Mouse (Mus musculus): ENCODE measurements around the gene Camta1. TPM values are rescaled to one million over a fixed set of nuclear protein-coding genes. Genes with fewer than 3 reads are reported as not detected.
"Not testable (repeated sequence)": the region's sequence is repeated elsewhere in the genome, so short reads cannot be mapped to it uniquely, and the experiment has no call there.

Gene Camta1
- polyA plus RNA-seq, 1 experiment from 2014 or later = 81.8 TPM

- Histone ChIP-seq H3K4me2 (ENCODE audit: low read depth, low read length) (peak within 1 kb of the TSS; percentile 99), H3K4me3 (replicated peaks; ENCODE audit: low read length) (peak within 1 kb of the TSS; percentile 71), H3K36me3 (ENCODE audit: control insufficient read depth, insufficient read depth, low read length) (no peaks in the 10 kb centered on the region; the same call in 1 of the 2 replicates), H3K9ac (ENCODE audit: low read length) (peak within 1 kb of the TSS; percentile 74), H3K27ac (ENCODE audit: low read length) (peak within 1 kb of the TSS; percentile 52; the same call in 1 of the 2 replicates), H3K27me3 (ENCODE audit: control insufficient read depth, insufficient read depth, low read length) (no peaks in the 10 kb centered on the region), H3K9me3 (replicated peaks; ENCODE audit: control insufficient read depth, low read length) (no peaks in the 10 kb centered on the region), H3K4me1 (ENCODE audit: control insufficient read depth, insufficient read depth, low read length) (0 out of 2 replicates have a peak, but pooled peaks cover 11% of the 10 kb centered on the region)
- WGBS = under 1% methylated on average over 79 of the region's 79 CpGs
- peak; percentile 99 for ATAC-seq (ENCODE audit: insufficient read depth, low FRiP score)
Measured at GRCm38 (mm10) chr4:151044037-151044943, 817.4 kb downstream of the Camta1 start, which contains the start of gene Per3. TSS of gene Per3 (minus strand) at chr4:151044665.

- WGBS = 30% methylated on average over 5 of the region's 5 CpGs
- no peaks in the 10 kb centered on the region for H3K27me3 ChIP-seq (ENCODE audit: control insufficient read depth, insufficient read depth, low read length)
- H3K9ac ChIP-seq (ENCODE audit: low read length) = 0 out of 2 replicates have a peak overlapping the region, but pooled peaks have one; percentile 74
- H3K4me1 ChIP-seq (ENCODE audit: control insufficient read depth, insufficient read depth, low read length) = 0 out of 2 replicates have a peak, but pooled peaks cover 11% of the 10 kb centered on the region
- no peak overlapping the region for H3K27ac ChIP-seq (ENCODE audit: low read length)
- H3K36me3 ChIP-seq (ENCODE audit: control insufficient read depth, insufficient read depth, low read length) = no peaks in the 10 kb centered on the region
- H3K4me3 ChIP-seq (replicated peaks; ENCODE audit: low read length) = peak overlapping the region; percentile 71
- peak overlapping the region; percentile 99 for H3K4me2 ChIP-seq (ENCODE audit: low read depth, low read length)
- H3K9me3 ChIP-seq (replicated peaks; ENCODE audit: control insufficient read depth, low read length) = no peaks in the 10 kb centered on the region
- ATAC-seq (ENCODE audit: insufficient read depth, low FRiP score) = no peak
Measured at GRCm38 (mm10) chr4:151043281-151043680, 818.4 kb downstream of the Camta1 start.

GRCm38 (mm10) chr4:151041506-151041905 is 820.2 kb downstream of the Camta1 start:
- Histone ChIP-seq H3K36me3 (ENCODE audit: control insufficient read depth, insufficient read depth, low read length) (no peaks in the 10 kb centered on the region), H3K4me2 (ENCODE audit: low read depth, low read length) (no peak overlapping the region), H3K4me1 (ENCODE audit: control insufficient read depth, insufficient read depth, low read length) (0 out of 2 replicates have a peak, but pooled peaks cover 11% of the 10 kb centered on the region), H3K9ac (ENCODE audit: low read length) (no peak overlapping the region), H3K9me3 (replicated peaks; ENCODE audit: control insufficient read depth, low read length) (no peaks in the 10 kb centered on the region), H3K4me3 (replicated peaks; ENCODE audit: low read length) (no peak overlapping the region; the same call in 1 of the 2 replicates), H3K27me3 (ENCODE audit: control insufficient read depth, insufficient read depth, low read length) (no peaks in the 10 kb centered on the region), H3K27ac (ENCODE audit: low read length) (no peak overlapping the region)
- no peak for ATAC-seq (ENCODE audit: insufficient read depth, low FRiP score)
- WGBS = 80% methylated on average over 5 of the region's 5 CpGs

- WGBS = 91% methylated on average over 11 of the region's 11 CpGs
- Histone ChIP-seq H3K27me3 (ENCODE audit: control insufficient read depth, insufficient read depth, low read length) (no peaks in the 10 kb centered on the region), H3K4me2 (ENCODE audit: low read depth, low read length) (no peak overlapping the region), H3K4me1 (ENCODE audit: control insufficient read depth, insufficient read depth, low read length) (no peaks in the 10 kb centered on the region), H3K27ac (ENCODE audit: low read length) (no peak overlapping the region), H3K36me3 (ENCODE audit: control insufficient read depth, insufficient read depth, low read length) (no peaks in the 10 kb centered on the region), H3K9me3 (replicated peaks; ENCODE audit: control insufficient read depth, low read length) (no peaks in the 10 kb centered on the region), H3K9ac (ENCODE audit: low read length) (no peak overlapping the region), H3K4me3 (replicated peaks; ENCODE audit: low read length) (no peak overlapping the region)
- no peak for ATAC-seq (ENCODE audit: insufficient read depth, low FRiP score)
Measured at GRCm38 (mm10) chr4:151037800-151038199, 823.9 kb downstream of the Camta1 start.

- no peaks in the 10 kb centered on the region for H3K36me3 ChIP-seq (ENCODE audit: control insufficient read depth, insufficient read depth, low read length)
- no peaks in the 10 kb centered on the region for H3K9me3 ChIP-seq (replicated peaks; ENCODE audit: control insufficient read depth, low read length)
- 88% methylated on average over 7 of the region's 7 CpGs for WGBS
- H3K4me1 ChIP-seq (ENCODE audit: control insufficient read depth, insufficient read depth, low read length) = no peaks in the 10 kb centered on the region
- H3K27ac ChIP-seq (ENCODE audit: low read length) = no peak overlapping the region
- no peaks in the 10 kb centered on the region for H3K27me3 ChIP-seq (ENCODE audit: control insufficient read depth, insufficient read depth, low read length)
- H3K4me3 ChIP-seq (replicated peaks; ENCODE audit: low read length) = no peak overlapping the region
- ATAC-seq (ENCODE audit: insufficient read depth, low FRiP score) = no peak
- no peak overlapping the region for H3K4me2 ChIP-seq (ENCODE audit: low read depth, low read length)
- H3K9ac ChIP-seq (ENCODE audit: low read length) = no peak overlapping the region
Measured at GRCm38 (mm10) chr4:151036521-151036920, 825.2 kb downstream of the Camta1 start.

- H3K27ac ChIP-seq (ENCODE audit: low read length) = no peak overlapping the region
- no peaks in the 10 kb centered on the region for H3K9me3 ChIP-seq (replicated peaks; ENCODE audit: control insufficient read depth, low read length)
- no peak overlapping the region for H3K4me3 ChIP-seq (replicated peaks; ENCODE audit: low read length)
- WGBS = 47% methylated on average over 6 of the region's 6 CpGs
- H3K27me3 ChIP-seq (ENCODE audit: control insufficient read depth, insufficient read depth, low read length) = no peaks in the 10 kb centered on the region
- no peak overlapping the region for H3K9ac ChIP-seq (ENCODE audit: low read length)
- no peaks in the 10 kb centered on the region for H3K36me3 ChIP-seq (ENCODE audit: control insufficient read depth, insufficient read depth, low read length)
- no peaks in the 10 kb centered on the region for H3K4me1 ChIP-seq (ENCODE audit: control insufficient read depth, insufficient read depth, low read length)
- H3K4me2 ChIP-seq (ENCODE audit: low read depth, low read length) = no peak overlapping the region
- no peak for ATAC-seq (ENCODE audit: insufficient read depth, low FRiP score)
Measured at GRCm38 (mm10) chr4:151027001-151027400, 834.7 kb downstream of the Camta1 start.

- Histone ChIP-seq H3K9me3 (replicated peaks; ENCODE audit: control insufficient read depth, low read length) (no peaks in the 10 kb centered on the region), H3K27ac (ENCODE audit: low read length) (no peak overlapping the region), H3K36me3 (ENCODE audit: control insufficient read depth, insufficient read depth, low read length) (no peaks in the 10 kb centered on the region), H3K4me3 (replicated peaks; ENCODE audit: low read length) (no peak overlapping the region), H3K4me2 (ENCODE audit: low read depth, low read length) (no peak overlapping the region), H3K27me3 (ENCODE audit: control insufficient read depth, insufficient read depth, low read length) (no peaks in the 10 kb centered on the region), H3K4me1 (ENCODE audit: control insufficient read depth, insufficient read depth, low read length) (no peaks in the 10 kb centered on the region), H3K9ac (ENCODE audit: low read length) (no peak overlapping the region)
- WGBS = 74% methylated on average over 9 of the region's 9 CpGs
- no peak for ATAC-seq (ENCODE audit: insufficient read depth, low FRiP score)
Measured at GRCm38 (mm10) chr4:151024152-151024551, 837.5 kb downstream of the Camta1 start.

GRCm38 (mm10) chr4:151017356-151017755 is 844.3 kb downstream of the Camta1 start:
- not testable (repeated sequence) for H3K4me2 ChIP-seq (ENCODE audit: low read depth, low read length); H3K36me3 ChIP-seq (ENCODE audit: control insufficient read depth, insufficient read depth, low read length); H3K4me3 ChIP-seq (replicated peaks; ENCODE audit: low read length); H3K9ac ChIP-seq (ENCODE audit: low read length); H3K9me3 ChIP-seq (replicated peaks; ENCODE audit: control insufficient read depth, low read length); H3K27me3 ChIP-seq (ENCODE audit: control insufficient read depth, insufficient read depth, low read length); H3K4me1 ChIP-seq (ENCODE audit: control insufficient read depth, insufficient read depth, low read length); ATAC-seq (ENCODE audit: insufficient read depth, low FRiP score); H3K27ac ChIP-seq (ENCODE audit: low read length)
- 91% methylated on average over 1 of the region's 1 CpGs for WGBS

- Histone ChIP-seq H3K9ac (ENCODE audit: low read length) (no peak overlapping the region), H3K36me3 (ENCODE audit: control insufficient read depth, insufficient read depth, low read length) (0 out of 2 replicates have a peak, but pooled peaks cover 7% of the 10 kb centered on the region), H3K27ac (ENCODE audit: low read length) (no peak overlapping the region), H3K4me1 (ENCODE audit: control insufficient read depth, insufficient read depth, low read length) (no peaks in the 10 kb centered on the region), H3K4me3 (replicated peaks; ENCODE audit: low read length) (no peak overlapping the region), H3K9me3 (replicated peaks; ENCODE audit: control insufficient read depth, low read length) (no peaks in the 10 kb centered on the region), H3K27me3 (ENCODE audit: control insufficient read depth, insufficient read depth, low read length) (no peaks in the 10 kb centered on the region), H3K4me2 (ENCODE audit: low read depth, low read length) (no peak overlapping the region)
- no peak for ATAC-seq (ENCODE audit: insufficient read depth, low FRiP score)
- whole genome bisulfite sequencing = 83% methylated on average over 10 of the region's 10 CpGs
Measured at GRCm38 (mm10) chr4:151015946-151016345, 845.7 kb downstream of the Camta1 start.
